Mouse (Mus musculus) mouse trophoblast stem cell (cell line): ENCODE measurements around the gene Ankrd33.

Source experiments
- in situ Hi-C, 2 experiments: fragments of 300-500 bp; cut with MseI, MboI; formaldehyde crosslinking; loops; 2 replicates in 1 of 2; 3 replicates in 1 of 2; pipeline ENCODE4 v1.15.1; 2025

Gene Ankrd33

DNA sequence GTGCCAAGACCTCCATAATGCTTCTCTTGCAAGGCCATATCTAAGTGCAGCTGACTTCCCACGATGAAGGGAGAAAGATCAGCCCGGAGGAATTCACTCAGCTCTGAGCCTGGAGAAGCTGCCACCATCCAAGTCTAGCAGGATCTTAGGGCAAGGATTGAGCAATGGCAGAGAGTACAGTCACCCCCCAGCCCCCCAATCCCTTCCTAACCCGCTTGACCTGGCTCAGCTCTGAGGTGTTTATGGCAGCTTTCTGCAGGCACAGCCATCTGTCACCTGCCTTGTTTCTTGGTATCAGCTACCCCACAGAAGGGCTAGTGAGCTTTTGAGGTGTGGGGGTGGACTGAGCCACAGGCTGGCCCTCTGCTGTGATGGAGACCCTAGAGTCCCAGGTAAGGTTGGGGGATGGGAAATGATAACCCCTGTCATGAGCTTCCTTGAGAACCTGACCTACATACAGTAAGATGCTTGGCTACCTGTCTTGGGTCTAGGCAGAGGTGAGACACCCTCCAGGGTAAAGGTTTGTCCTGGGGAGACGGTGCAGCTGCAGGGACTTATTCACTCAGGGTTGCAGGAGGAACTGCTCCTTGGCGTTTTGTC is at the start of gene Ankrd33:
TSS of gene Ankrd33 (plus strand) at position 245 of the 600 bp plus-strand sequence.
- in situ Hi-C loops, result no loop called here

DNA sequence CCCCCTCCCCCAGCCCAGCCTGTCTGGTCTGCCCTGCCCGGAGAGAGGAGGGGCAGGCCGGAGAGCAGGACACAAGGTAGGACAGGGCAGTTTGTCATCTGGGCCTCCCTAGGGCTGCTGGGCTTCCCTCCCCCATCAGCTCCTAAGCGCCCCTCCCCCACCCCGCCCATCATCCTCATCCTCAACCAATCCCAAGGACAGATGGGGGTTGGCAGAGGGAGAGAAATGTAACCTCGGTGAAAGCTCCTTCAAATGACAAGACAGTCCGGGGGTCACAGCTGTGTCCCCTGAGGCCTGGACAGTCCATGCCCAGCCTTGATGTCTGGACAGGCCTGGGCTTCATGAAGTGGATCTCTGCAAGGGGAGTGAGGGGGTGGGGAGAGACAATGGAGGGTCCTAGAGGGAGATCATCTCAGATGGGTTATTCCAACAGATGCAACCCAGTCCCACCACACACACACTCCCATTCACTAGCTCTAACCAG is 49.1 kb upstream of the Ankrd33 start:
- in situ Hi-C loops, result no loop called here

- in situ Hi-C loops, result no loop called here
Measured at GRCm38 (mm10) chr15:101066920-101067696, 48.4 kb upstream of the Ankrd33 start.

GRCm38 (mm10) chr15:101068029-101068428 is 47.5 kb upstream of the Ankrd33 start:
- in situ Hi-C loops, result no loop called here

GRCm38 (mm10) chr15:101068671-101069070 is 46.9 kb upstream of the Ankrd33 start:
- in situ Hi-C loops, result no loop called here

GRCm38 (mm10) chr15:101069641-101070190 is 45.8 kb upstream of the Ankrd33 start:
- in situ Hi-C loops, result no loop called here

DNA sequence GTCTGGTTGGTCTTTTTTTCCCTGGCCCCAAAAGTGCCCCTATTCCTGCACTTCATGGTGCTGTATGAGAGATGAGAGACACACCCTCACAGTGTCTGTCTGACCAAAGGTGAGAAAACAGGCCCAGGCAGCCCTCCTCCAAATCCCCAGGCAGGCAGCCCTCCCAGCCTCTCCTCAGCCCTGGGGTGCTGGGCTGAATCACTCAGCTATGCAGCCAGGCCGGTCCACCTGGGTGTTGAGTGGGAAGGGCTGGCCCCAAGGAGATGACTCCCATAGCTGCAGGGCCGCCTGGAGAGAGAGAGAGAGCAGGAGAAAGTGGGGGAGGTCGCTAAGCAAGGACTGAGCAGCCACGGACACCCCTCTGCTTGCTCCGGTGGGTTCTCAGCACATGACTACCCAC is 44.8 kb upstream of the Ankrd33 start:
- in situ Hi-C loops, result no loop called here

- in situ Hi-C loops, result no loop called here
Measured at GRCm38 (mm10) chr15:101072736-101073135, 42.8 kb upstream of the Ankrd33 start.

DNA sequence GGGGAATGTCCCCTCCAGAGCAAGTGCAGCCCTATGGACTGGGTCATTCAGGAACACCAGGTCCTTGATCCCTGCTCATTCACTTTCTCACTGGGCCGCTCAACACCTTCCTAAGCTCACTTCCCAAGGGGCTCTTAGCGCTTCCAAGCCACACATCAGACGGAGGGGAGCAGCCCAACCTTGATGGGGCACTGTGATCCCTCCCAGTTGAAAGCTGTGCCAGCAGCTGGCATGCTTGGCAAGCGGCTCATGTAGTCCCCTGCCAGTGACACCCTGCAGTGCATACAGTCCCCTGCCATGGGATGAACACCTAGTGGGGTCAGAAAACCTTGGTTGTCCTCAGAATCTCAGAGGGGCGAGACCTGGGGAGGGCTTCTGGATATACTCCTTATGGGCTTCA is 41.5 kb upstream of the Ankrd33 start:
- in situ Hi-C loops, result no loop called here

- in situ Hi-C loops, result no loop called here
Measured at GRCm38 (mm10) chr15:101075150-101075549, 40.4 kb upstream of the Ankrd33 start.

- in situ Hi-C loops, result no loop called here
Measured at GRCm38 (mm10) chr15:101075656-101076055, 39.9 kb upstream of the Ankrd33 start.

DNA sequence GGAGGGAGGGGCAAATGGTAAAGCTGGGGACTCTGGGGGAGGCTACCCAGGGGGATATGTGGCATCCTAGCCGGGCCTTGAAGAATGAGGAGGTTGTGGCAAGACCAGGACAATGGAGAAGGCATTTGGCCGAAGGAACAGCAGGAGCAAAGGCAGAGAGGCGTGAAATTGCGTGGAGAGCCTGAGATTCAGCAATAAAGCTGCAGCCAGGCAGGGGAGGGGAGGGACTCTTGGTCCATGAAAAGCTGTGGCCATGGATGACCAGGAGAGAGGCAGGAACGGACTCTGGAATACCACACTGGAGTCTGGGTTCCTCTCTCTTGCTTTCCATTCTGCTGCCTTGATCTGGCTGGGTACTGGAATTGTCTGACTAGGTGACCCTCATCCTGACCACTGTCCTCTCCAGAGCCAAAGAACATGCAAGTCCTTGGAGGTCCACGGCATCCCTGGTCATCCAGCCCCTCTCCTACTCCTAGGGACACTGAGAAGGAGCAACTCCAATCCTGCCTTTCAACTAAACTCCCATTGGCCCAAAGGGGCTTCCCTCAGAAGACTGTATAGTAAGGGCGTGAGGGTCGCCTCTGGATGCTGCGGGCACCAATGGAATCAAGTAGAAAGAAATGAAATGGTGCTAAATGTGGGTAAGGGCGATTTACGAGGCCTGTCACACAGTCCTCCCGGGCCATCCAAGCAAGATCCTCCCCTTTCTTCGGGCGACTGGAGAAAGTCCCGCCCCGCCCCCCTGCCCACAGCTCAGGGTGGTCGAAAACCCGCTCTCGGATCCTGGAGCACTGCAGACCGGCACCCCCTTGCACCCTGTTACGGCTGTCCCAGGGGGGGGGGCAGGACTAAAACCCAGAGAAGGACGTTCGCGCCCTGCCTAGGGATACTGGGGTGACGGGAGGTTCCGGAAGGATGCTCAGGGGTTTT is 39.2 kb upstream of the Ankrd33 start:
- in situ Hi-C loops, result no loop called here

DNA sequence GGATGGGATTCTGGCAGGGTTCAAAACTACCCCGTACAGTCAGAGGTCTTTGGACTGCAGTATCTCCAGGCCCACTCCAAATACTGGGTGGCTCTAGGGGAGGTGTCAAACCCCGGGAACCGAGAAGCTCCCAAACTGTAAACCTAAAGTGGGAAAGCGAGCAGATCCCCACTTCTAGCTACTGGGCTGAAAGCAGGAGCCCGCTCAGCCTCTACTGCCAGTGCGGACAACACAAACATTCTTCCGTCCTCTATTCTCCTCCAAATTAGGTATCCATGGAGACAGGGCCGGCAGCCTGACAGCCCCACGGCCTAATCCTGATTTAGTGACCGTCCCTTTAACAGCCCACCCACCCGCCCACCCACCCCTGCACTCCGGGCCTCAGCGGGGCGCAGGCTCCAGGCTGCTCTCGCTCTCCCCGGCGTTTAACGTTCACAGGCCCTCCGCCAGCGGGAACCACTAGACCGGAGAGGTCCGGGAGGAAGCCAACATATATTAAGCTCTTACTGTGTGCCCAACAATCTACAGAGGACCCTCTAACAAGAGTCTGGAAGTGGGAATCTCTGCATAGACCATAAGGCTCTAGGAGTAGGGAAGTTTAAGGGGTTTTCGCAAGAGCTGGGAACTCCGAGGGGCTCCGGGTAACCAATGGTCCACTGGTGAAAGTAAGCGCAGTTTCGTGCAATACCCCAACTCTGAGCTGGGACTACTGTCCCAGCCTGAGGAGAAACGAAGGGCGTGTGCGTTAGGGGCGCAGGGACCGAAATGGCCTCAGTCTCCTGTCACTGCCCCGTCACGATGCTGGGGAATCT is 38.3 kb upstream of the Ankrd33 start:
- in situ Hi-C loops, result no loop called here

- in situ Hi-C loops, result no loop called here
Measured at GRCm38 (mm10) chr15:101077813-101078730, 37.5 kb upstream of the Ankrd33 start, which contains the start of gene Fignl2. TSS of gene Fignl2 (minus strand) at chr15:101078567.

DNA sequence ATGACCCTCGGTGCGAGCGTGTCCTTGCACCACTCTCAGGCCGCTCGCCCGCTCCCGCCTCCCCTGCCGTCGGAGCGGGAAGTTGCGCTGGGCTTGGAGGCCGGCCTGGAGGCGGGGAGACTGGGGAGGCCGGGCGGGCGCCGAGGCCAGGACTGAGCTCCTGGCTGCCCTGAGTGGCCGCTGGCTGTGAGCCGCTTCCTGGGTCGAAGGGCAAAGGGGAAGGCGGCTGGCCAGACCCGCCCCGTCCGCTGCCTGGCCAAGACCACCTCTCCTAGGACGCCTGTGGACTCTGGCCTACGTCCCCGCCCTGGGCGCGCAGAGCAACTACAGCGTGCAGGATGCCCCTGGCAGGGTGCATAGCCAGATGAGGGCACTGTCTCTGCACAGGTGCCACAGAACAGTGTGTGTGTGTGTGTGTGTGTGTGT is 36.8 kb upstream of the Ankrd33 start:
- in situ Hi-C loops, result no loop called here

GRCm38 (mm10) chr15:101080031-101080520 is 35.5 kb upstream of the Ankrd33 start:
- in situ Hi-C loops, result no loop called here

DNA sequence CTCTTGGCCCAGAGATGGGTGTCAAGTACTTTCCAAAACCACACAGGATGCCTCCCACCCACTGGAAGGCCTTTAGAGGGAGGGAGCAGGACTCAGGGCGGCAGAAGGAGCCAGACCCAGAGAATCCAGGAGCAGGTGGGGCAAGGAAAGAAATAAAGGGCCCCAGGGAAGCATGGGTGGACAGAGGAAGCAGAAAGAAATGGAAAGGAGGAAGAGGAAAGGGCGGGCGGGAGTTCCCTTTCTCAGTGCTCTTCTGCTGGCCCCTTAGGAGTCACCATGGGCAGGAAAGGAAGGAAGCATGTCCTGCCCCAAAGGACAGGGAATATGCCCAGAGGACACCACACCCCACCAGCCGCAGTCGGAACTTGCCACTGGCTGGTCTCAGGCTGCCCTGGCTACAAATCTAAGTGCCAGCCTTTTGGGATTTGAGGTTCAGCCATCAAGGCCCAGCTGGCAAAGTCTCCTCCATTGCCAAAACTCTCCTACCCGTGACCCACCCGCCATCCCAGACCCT is 34.5 kb upstream of the Ankrd33 start:
- in situ Hi-C loops, result no loop called here

DNA sequence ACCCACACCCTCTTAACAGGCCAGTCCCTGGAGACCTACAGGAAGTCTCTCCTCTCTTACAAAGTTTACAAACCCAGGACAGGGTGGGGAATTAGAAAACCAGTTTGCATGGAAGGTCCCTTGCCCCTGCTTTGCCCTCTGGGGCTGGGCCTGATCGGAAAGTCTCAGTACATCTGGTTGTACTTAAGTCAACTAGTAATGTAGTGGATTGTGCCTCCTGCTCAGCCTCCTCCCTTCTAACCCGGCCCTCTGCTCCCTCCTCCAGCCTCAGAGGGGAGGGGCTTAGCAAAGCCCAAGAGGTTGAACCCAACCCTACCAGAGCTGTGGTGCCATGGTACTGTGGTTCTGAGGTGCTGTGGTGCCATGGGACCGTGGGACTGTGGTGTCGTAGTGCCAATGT is 33.3 kb upstream of the Ankrd33 start:
- in situ Hi-C loops, result no loop called here

- in situ Hi-C loops, result no loop called here
Measured at GRCm38 (mm10) chr15:101084499-101084898, 31.1 kb upstream of the Ankrd33 start.
